Mouse (Mus musculus): ENCODE results near the gene Gm2897. TPM values are rescaled to one million over a fixed set of nuclear protein-coding genes. Genes with fewer than 3 reads are reported as not detected.

Gm2897 gene
- not detected in 2 replicates for polyA plus RNA-seq (2012; rRNA removed)

GRCm38 (mm10) chr14:3048727-3049512 lies at the start of gene Gm2897:
Gm2897 (plus strand) TSS chr14:3049285.

GRCm38 (mm10) chr14:3029702-3030101 lies 19.4 kb upstream of the Gm2897 start, which contains the start of gene Gm2888:
Gm2888 (plus strand) TSS chr14:3030002.

Other genes starting within 250 kb of the Gm2897 start
- gene Gm2888, start 19.3 kb upstream of the Gm2897 start, polyA plus RNA-seq (2012; rRNA removed) = not detected in 2 replicates
- gene Gm10340, start 84.7 kb downstream of the Gm2897 start, polyA plus RNA-seq (2012; rRNA removed) = not detected in 2 replicates
- not detected in 2 replicates for gene Gm5795, start 139.0 kb downstream of the Gm2897 start, polyA plus RNA-seq (2012; rRNA removed)
- 0.05 TPM in 1 of 2 replicates, not detected in the other for gene D830030K20Rik, start 159.2 kb downstream of the Gm2897 start, polyA plus RNA-seq (2012; rRNA removed)